Mouse (Mus musculus) stomach, postnatal 0 days (tissue): ENCODE results near the gene Mlh3.
"Not testable (repeated sequence)": the region's sequence is repeated elsewhere in the genome, so short reads cannot be mapped to it uniquely, and the experiment has no call there.

Source experiments
- CTCF ChIP-seq: IDR thresholded peaks from 2 replicates; pipeline ENCODE4 v1.5.1; 2016; ENCODE audit warnings: antibody characterized with exemption, low read depth, mild to moderate bottlenecking, moderate library complexity
- EP300 ChIP-seq: optimal IDR thresholded peaks from 2 replicates; pipeline ENCODE3; 2016; ENCODE audit warnings: antibody characterized with exemption

- TF ChIP-seq EP300, CTCF: not testable (repeated sequence)
Observed at GRCm38 (mm10) chr12:85281756-85282155, 11.4 kb upstream of the Mlh3 start.
